Mouse (Mus musculus): ENCODE measurements at regions not wholly inside any gene's neighbourhood (a gene's known extent, or its start where the extent isn't known, plus 50 kb on each side); places are given as distances from the start of the nearest gene placed in this dataset.

GRCm38 (mm10) chr13:45330561-45330960 is 59.0 kb upstream of the Mylip start:
- H3K4me1 ChIP-seq (ENCODE audit: control insufficient read depth, insufficient read depth, low read length) = no peaks in the 10 kb centered on the region
- H3K27me3 ChIP-seq (ENCODE audit: control insufficient read depth, insufficient read depth, low read length) = no peaks in the 10 kb centered on the region
- H3K36me3 ChIP-seq (ENCODE audit: control insufficient read depth, insufficient read depth, low read length) = no peaks in the 10 kb centered on the region
- H3K4me3 ChIP-seq (ENCODE audit: control insufficient read depth, low read depth, low read length) = no peak overlapping the region
- TF ChIP-seq POLR2A (IDR thresholded peaks at IDR 0.05; ENCODE audit: control insufficient read depth, low read depth, low read length) = no peak
- no peak for TF ChIP-seq CTCF (IDR thresholded peaks at IDR 0.05; ENCODE audit: control insufficient read depth, insufficient read depth, insufficient replicate concordance, low read depth, low read length)
- no peak overlapping the region for H3K27ac ChIP-seq (ENCODE audit: control insufficient read depth, insufficient read depth, low read depth, low read length)

- Histone ChIP-seq H3K27ac (ENCODE audit: control insufficient read depth, insufficient read depth, low read depth, low read length) (no peak overlapping the region), H3K36me3 (ENCODE audit: control insufficient read depth, insufficient read depth, low read length) (no peaks in the 10 kb centered on the region), H3K4me1 (ENCODE audit: control insufficient read depth, insufficient read depth, low read length) (no peaks in the 10 kb centered on the region), H3K27me3 (ENCODE audit: control insufficient read depth, insufficient read depth, low read length) (no peaks in the 10 kb centered on the region), H3K4me3 (ENCODE audit: control insufficient read depth, low read depth, low read length) (no peak overlapping the region)
- TF ChIP-seq POLR2A (IDR thresholded peaks at IDR 0.05; ENCODE audit: control insufficient read depth, low read depth, low read length) (no peak), CTCF (IDR thresholded peaks at IDR 0.05; ENCODE audit: control insufficient read depth, insufficient read depth, insufficient replicate concordance, low read depth, low read length) (no peak)
These were observed 57.5 kb upstream of the Mylip start for GRCm38 (mm10) chr13:45332031-45332430.

- Histone ChIP-seq H3K36me3 (ENCODE audit: control insufficient read depth, insufficient read depth, low read length) (no peaks in the 10 kb centered on the region), H3K27me3 (ENCODE audit: control insufficient read depth, insufficient read depth, low read length) (no peaks in the 10 kb centered on the region)
- TF ChIP-seq POLR2A (IDR thresholded peaks at IDR 0.05; ENCODE audit: control insufficient read depth, low read depth, low read length) = no peak
- no peak for TF ChIP-seq CTCF (IDR thresholded peaks at IDR 0.05; ENCODE audit: control insufficient read depth, insufficient read depth, insufficient replicate concordance, low read depth, low read length)
These were observed 55.9 kb upstream of the Mylip start for GRCm38 (mm10) chr13:45333634-45334033.

More at GRCm38 (mm10) chr13:45333634-45334033, 55.9 kb upstream of the Mylip start:
- Histone ChIP-seq H3K4me3 (ENCODE audit: control insufficient read depth, low read depth, low read length) (no peak overlapping the region), H3K27ac (ENCODE audit: control insufficient read depth, insufficient read depth, low read depth, low read length) (no peak overlapping the region), H3K4me1 (ENCODE audit: control insufficient read depth, insufficient read depth, low read length) (no peaks in the 10 kb centered on the region)

All from testis, adult 2 months (tissue).